Mouse (Mus musculus) G1E-ER4 (cell line): Measurements from ENCODE around the gene Ints11. TPM values are rescaled to one million over a fixed set of nuclear protein-coding genes. Genes with fewer than 3 reads are reported as not detected.

ENCODE experiments used
- GATA1 ChIP-seq: IDR thresholded peaks from one replicate; pipeline ENCODE4 v1.8.0; 2012; ENCODE audit warnings: low read length, inconsistent platforms
- polyA plus RNA-seq: library from polyadenylated mRNA; stranded (reverse); fragments of >175 nt; gene quantifications from 2 replicates; pipeline ENCODE4 v1.2.3, GENCODE M21; 2012

The Ints11 gene
- polyA plus RNA-seq, 1 experiment: 26.6 TPM

- no peak for TF ChIP-seq GATA1
These were observed 27.1 kb downstream of the Ints11 start for GRCm38 (mm10) chr4:155896461-155896860.

GRCm38 (mm10) chr4:155898318-155898717 is 29.0 kb downstream of the Ints11 start:
- TF ChIP-seq GATA1: no peak

- TF ChIP-seq GATA1: no peak
These were observed 30.0 kb downstream of the Ints11 start for GRCm38 (mm10) chr4:155899355-155899754.

- TF ChIP-seq GATA1: no peak
These were observed 31.9 kb downstream of the Ints11 start for GRCm38 (mm10) chr4:155901205-155901604.

- no peak for TF ChIP-seq GATA1
These were observed 33.9 kb downstream of the Ints11 start for GRCm38 (mm10) chr4:155903246-155903645.

- no peak for TF ChIP-seq GATA1
These were observed 35.2 kb downstream of the Ints11 start for GRCm38 (mm10) chr4:155904318-155905102.

GRCm38 (mm10) chr4:155905634-155906033 is 36.3 kb downstream of the Ints11 start:
- TF ChIP-seq GATA1: no peak

GRCm38 (mm10) chr4:155906125-155906524 is 36.8 kb downstream of the Ints11 start:
- TF ChIP-seq GATA1: no peak

- no peak for TF ChIP-seq GATA1
These were observed 37.7 kb downstream of the Ints11 start for GRCm38 (mm10) chr4:155907003-155907402.

GRCm38 (mm10) chr4:155908281-155908680 is 38.9 kb downstream of the Ints11 start:
- no peak for TF ChIP-seq GATA1

GRCm38 (mm10) chr4:155908751-155909150 is 39.4 kb downstream of the Ints11 start:
- no peak for TF ChIP-seq GATA1

- no peak for TF ChIP-seq GATA1
These were observed 62.7 kb downstream of the Ints11 start for GRCm38 (mm10) chr4:155932031-155932430.

Other genes with a start within 250 kb of the Ints11 start
- gene Cdk11b, start 244.7 kb upstream of the Ints11 start, polyA plus RNA-seq: 112 and 114 TPM in 2 replicates
- not detected in 2 replicates for gene Gm10563, start 224.1 kb upstream of the Ints11 start, polyA plus RNA-seq
- gene Mmp23, start 216.2 kb upstream of the Ints11 start, polyA plus RNA-seq: 0.08 and 0.09 TPM in 2 replicates
- 32.9 and 34.2 TPM in 2 replicates for gene Mib2, start 200.3 kb upstream of the Ints11 start, polyA plus RNA-seq
- gene Fndc10, start 175.2 kb upstream of the Ints11 start, polyA plus RNA-seq: not detected in 2 replicates
- gene Ssu72, start 164.7 kb upstream of the Ints11 start, polyA plus RNA-seq: 50.1 and 52.0 TPM in 2 replicates
- 0.73 and 0.79 TPM in 2 replicates for gene Tmem240, start 134.7 kb upstream of the Ints11 start, polyA plus RNA-seq
- gene Atad3a, start 108.5 kb upstream of the Ints11 start, polyA plus RNA-seq: 83.6 and 88.5 TPM in 2 replicates
- gene Vwa1, start 94.8 kb upstream of the Ints11 start, polyA plus RNA-seq: 0.16 and 0.17 TPM in 2 replicates
- gene Tmem88b, start 83.7 kb upstream of the Ints11 start, polyA plus RNA-seq: 0.02 and 0.06 TPM in 2 replicates
- gene Ankrd65, start 79.1 kb upstream of the Ints11 start, polyA plus RNA-seq: not detected in 2 replicates
- 21.2 and 27.9 TPM in 2 replicates for gene Mrpl20, start 66.7 kb upstream of the Ints11 start, polyA plus RNA-seq
- 41.7 and 52.9 TPM in 2 replicates for gene Ccnl2, start 57.1 kb upstream of the Ints11 start, polyA plus RNA-seq
- gene Aurkaip1, start 38.3 kb upstream of the Ints11 start, polyA plus RNA-seq: 258 and 358 TPM in 2 replicates
- gene Mxra8, start 29.9 kb upstream of the Ints11 start, polyA plus RNA-seq: 0.04 and 0.12 TPM in 2 replicates
- gene Dvl1, start 22.1 kb upstream of the Ints11 start, polyA plus RNA-seq: 78.6 and 89.0 TPM in 2 replicates
- 0.02 and 0.03 TPM in 2 replicates for gene Tas1r3, start 6.2 kb upstream of the Ints11 start, polyA plus RNA-seq
- 1.7 and 8.0 TPM in 2 replicates for gene Cptp, start 106 bp upstream of the Ints11 start, polyA plus RNA-seq
- 266 and 325 TPM in 2 replicates for gene Pusl1, start 22.2 kb downstream of the Ints11 start, polyA plus RNA-seq
- 37.5 and 47.6 TPM in 2 replicates for gene Acap3, start 22.3 kb downstream of the Ints11 start, polyA plus RNA-seq
- 179 and 243 TPM in 2 replicates for gene Ube2j2, start 74.3 kb downstream of the Ints11 start, polyA plus RNA-seq
- 78.3 and 111 TPM in 2 replicates for gene C1qtnf12, start 92.8 kb downstream of the Ints11 start, polyA plus RNA-seq
- gene B3galt6, start 123.1 kb downstream of the Ints11 start, polyA plus RNA-seq: 6.0 and 6.1 TPM in 2 replicates
- 44.4 and 58.7 TPM in 2 replicates for gene Sdf4, start 123.3 kb downstream of the Ints11 start, polyA plus RNA-seq
- gene Tnfrsf4, start 144.3 kb downstream of the Ints11 start, polyA plus RNA-seq: 0.60 and 2.3 TPM in 2 replicates
- gene Tnfrsf18, start 156.6 kb downstream of the Ints11 start, polyA plus RNA-seq: 0.10 and 0.16 TPM in 2 replicates
- gene Ttll10, start 189.9 kb downstream of the Ints11 start, polyA plus RNA-seq: not detected in 2 replicates
- 9.5 and 12.0 TPM in 2 replicates for gene 9430015G10Rik, start 240.4 kb downstream of the Ints11 start, polyA plus RNA-seq